Mouse (Mus musculus) adrenal gland, postnatal 10 days (tissue): ENCODE data around the gene Snrnp48. TPM values are rescaled to one million over a fixed set of nuclear protein-coding genes. Genes with fewer than 3 reads are reported as not detected.
A peak's percentile ranks its signal among the peaks of the same experiment; 100 is the strongest.

ENCODE experiments used
- DNase-seq: peaks from one replicate; pipeline ENCODE4 v3.0.0; 2021; ENCODE audit warnings: mixed read lengths
- long read RNA-seq, 2 experiments: library from polyadenylated mRNA; stranded (forward); transcript quantifications; one replicate each; pipeline ENCODE4 v2.0.0; 2021
- total RNA-seq, 2 experiments: library from RNA; stranded (reverse); gene quantifications; 2 replicates each; pipeline ENCODE4 v1.2.3; 2021

Gene Snrnp48
- 10 to 100 TPM; 16.1 to 23.9 TPM for total RNA-seq
- long read RNA-seq, experiment 1, transcript Snrnp48-201 (9 exons, 1,785 nt), result major isoform, 15 of 21 reads
- long read RNA-seq, experiment 1, partial matches to known transcripts, result 5 of 21 reads
- long read RNA-seq, experiment 1, other reads (novel, unspliced or antisense), result 1 of 21 reads
- long read RNA-seq, experiment 2, transcript Snrnp48-201 (9 exons, 1,785 nt), result major isoform, 5 of 11 reads
- long read RNA-seq, experiment 2, partial matches to known transcripts, result 4 of 11 reads
- long read RNA-seq, experiment 2, other reads (novel, unspliced or antisense), result 2 of 11 reads

- DNase-seq, result peak; percentile 93
Observed at GRCm38 (mm10) chr13:38204702-38205482, at the start of gene Snrnp48. TSS of gene Snrnp48 (plus strand) at chr13:38204938.

- DNase-seq, result no peak
Observed at GRCm38 (mm10) chr13:38155523-38155922, 49.2 kb upstream of the Snrnp48 start.

DNA sequence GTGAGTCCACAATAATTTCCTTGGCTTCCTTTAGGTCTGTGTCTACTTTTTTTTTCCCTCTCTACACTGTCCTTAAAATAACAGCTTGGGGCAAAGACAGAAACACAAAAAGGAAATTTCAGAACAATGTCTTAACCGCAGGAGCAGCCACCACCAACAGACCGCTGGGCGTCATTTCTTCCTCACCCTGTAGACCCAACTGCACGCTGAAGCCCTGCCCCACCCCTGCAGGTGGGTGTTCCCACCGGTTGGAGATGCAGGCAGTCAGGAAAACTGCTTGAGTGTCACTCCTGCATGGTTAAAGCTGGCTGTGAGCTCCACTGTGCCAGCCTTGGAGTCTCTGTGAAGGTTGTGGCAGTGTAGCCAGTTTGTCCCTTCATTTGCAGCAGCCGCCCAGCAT, 47.1 kb upstream of the Snrnp48 start:
- no peak for DNase-seq

- no peak for DNase-seq
Observed at GRCm38 (mm10) chr13:38162002-38162401, 42.7 kb upstream of the Snrnp48 start.

- DNase-seq, result peak; percentile 51
Observed at GRCm38 (mm10) chr13:38162668-38163067, 42.1 kb upstream of the Snrnp48 start.

DNA sequence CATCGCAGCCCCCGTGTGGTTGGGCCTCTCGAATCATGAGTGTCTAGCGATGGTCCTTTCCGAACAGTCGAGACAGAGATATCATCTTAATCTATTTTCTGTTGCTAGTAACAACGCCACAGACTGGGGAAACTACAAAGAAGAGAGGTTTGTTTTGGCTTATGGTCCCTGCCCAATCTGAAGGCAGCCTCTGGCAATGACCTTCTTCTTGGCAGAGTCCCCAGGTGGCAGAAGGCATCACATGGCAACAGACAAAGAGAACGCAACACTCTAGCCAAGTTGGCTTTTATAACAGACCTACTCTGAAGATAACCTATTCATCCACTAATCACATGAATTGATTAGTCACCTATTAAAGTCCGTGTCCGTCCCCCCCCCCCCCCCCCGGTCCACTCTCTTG, 39.8 kb upstream of the Snrnp48 start:
- peak; percentile 49 for DNase-seq

GRCm38 (mm10) chr13:38167056-38167455, 37.7 kb upstream of the Snrnp48 start:
- DNase-seq, result no peak

- peak; percentile 13 for DNase-seq
Observed at GRCm38 (mm10) chr13:38170707-38171144, 34.0 kb upstream of the Snrnp48 start.

DNA sequence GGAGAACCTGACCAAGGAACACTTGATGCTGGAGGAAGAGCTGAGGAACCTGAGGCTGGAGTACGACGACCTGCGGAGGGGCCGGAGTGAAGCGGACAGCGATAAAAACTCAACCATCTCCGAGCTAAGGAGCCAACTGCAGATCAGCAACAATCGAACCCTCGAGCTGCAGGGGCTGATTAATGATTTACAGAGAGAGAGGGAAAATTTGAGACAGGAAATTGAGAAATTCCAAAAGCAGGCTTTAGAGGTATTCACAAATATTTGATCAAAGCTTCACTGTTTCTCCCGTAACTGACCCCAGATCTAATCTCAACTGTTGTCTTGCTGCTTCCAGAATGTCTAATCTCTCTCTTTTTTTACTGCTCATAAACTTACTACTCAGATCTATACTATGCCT, 11.3 kb upstream of the Snrnp48 start:
- no peak for DNase-seq

DNA sequence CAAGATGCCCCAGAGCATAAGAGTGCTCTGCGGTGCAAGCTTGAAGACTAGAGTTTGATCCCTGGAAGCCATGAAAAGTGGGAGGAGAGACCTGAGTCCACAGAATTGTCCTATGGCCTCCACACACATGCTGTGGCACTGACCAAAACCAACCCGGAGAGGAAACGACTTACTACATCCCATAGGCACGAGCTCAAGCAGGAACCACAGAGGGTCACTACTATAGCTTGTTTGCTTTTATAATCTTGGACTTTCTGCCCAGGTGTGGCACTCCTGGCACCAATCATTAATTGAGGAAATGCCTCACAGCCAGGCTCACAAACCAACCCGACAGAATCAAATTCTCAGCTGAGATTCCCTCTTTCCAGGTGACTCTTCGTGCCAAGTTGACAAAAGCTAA, 3.3 kb upstream of the Snrnp48 start:
- no peak for DNase-seq

- DNase-seq, result no peak
Observed at GRCm38 (mm10) chr13:38204171-38204570, 567 bp upstream of the Snrnp48 start.

DNA sequence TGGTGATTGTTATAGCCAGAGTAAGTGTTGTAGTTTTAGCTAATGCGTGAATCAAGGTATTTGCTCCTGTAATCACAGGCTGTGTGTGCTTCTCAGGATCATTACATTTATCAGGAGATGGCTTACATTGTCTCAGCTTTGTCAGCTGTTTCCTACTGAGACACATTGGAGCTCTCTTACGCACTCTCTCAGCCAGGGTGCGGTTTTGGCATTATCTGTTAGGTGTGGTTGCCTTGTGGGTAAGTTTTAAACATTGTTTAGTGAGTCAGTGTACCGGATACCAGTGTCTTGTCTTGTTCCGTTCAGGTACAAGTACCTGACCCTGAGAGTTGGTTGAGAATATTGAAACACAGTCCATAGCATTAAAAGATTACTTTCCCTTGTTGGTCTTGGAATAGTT, 6.4 kb downstream of the Snrnp48 start:
- no peak for DNase-seq

DNA sequence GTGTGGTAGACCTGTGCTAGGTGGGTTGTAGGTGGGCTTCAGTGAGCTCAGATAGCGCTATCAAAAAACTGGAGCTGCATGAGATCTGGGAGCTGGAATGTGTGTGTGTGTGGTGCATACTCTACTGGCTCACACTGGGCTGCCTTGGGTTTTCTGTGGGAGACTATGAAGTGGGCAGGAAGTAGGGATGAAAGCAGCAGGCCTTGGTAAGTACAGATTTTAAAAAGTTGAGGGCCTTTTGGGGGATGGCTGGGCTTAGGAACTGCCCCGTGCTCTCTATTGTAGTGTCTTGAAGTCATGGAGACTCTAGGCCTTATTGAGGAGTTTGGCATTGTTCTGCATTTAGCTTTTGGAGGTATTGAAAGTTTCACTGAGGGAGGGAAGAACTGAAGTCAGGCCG, 13.9 kb downstream of the Snrnp48 start:
- no peak for DNase-seq

DNA sequence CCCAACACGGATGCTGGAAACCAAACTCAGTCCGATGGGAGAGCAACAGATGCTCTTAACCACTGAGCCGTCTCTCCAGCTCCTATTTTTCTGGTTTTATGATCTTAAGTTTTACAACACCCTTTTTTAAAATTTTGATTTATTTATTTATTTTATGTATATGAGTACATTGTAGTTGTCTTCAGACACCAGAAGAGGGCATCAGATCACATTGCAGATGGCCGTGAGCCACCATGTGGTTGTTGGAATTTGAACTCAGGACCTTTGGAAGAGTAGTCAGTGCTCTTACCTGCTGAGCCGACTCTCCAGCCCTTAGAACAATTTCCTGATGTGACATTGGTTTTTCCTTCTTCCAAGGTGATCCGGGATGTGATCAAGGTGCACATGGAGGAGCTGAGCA, 15.6 kb downstream of the Snrnp48 start:
- no peak for DNase-seq

- no peak for DNase-seq
Observed at GRCm38 (mm10) chr13:38230177-38230821, 25.6 kb downstream of the Snrnp48 start.

DNA sequence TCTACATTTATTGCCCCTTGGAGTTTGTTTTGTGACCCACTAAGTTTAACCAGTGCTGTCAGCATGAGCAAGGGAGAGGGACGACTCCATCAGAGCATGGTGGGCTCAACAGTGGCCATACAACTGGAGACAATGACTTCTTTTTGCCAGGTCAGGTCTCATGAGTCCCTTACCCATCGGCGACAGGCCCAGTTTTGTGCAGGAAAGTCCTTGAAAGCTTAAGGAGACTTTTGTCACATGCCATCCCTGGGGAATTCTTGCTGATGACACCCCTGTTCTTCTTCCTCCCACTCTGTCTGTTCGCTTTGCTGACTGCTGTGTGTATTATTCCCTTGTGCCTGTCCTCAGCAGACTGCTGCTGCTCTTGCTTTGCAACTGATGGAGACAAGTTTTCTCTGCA, 27.7 kb downstream of the Snrnp48 start:
- DNase-seq, result no peak

DNA sequence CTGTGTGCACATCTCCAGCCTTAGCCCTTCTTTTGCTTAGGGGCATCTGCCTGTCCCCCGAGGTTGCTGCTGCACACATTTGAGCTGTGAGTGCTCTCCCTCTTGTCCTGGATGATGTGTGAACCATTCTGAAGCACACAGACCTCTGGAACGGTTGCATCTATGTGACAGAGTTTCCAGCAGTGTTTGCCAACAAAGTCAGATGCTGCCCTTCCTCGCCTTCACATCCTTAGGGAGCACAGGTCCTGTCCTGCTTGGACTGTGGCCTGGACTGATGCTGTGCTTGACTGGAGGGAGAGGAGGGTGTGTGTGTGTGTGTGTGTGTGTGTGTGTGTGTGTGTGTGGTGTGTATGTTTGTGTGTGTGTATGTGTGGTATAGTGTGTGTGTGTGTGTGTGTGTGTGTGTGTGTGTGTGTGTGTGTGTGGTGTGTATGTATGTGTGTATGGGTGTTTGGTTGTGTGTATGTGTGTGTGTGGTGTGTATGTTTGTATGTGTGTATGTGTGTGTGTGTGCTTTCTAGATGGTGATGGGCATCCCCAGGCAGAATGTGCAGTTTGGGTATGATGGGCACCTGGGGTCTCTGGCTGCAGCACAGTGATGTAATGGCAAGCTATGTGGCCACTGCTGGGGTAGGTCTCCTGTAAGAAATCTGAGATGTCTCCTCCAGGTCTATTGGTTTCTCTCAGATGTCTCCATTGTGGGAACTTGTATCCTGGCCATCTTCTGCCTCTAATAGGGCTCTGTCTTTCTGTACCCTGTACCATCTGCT, 28.3 kb downstream of the Snrnp48 start:
- DNase-seq, result no peak

GRCm38 (mm10) chr13:38234651-38235050, 29.9 kb downstream of the Snrnp48 start:
- no peak for DNase-seq

DNA sequence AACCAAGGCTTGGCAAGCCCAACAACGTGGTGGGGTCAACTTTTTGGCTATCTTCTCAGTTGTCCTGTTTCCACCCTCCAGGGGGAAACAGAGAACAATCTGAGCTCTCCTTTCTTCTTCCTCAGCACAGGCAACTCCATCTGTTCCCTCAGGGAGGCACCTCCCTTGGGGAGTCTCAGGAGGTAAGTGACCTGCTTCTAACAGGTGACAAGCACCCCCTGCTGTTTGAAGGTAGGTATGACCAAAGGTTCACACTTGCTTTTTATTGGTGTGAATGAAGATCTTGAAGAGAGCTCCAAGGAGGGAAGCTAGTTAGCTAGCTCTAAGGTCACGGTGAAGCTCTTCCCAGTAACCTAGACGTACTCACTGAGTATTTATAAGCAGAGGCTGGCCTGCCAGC, 30.6 kb downstream of the Snrnp48 start:
- DNase-seq, result no peak

GRCm38 (mm10) chr13:38248151-38248550, 43.4 kb downstream of the Snrnp48 start:
- no peak for DNase-seq

DNA sequence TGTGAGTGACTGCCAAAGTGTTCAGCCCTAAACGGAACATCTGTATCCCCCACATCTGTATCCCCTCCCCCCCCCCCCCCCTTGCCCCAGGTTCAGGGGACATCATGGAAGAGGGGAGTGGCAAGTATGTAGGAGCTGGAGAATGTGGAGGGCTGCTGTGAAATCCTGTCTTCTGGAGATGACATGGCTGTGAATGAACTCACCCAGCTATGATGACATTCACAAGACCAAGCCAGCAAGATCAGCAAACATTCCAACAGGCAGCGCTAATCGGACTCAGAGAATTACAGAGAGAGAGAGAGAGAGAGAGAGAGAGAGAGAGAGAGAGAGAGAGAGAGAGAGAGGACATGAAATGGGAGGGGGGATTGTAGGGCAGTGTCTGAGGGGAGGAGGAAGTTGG, 46.5 kb downstream of the Snrnp48 start:
- DNase-seq, result no peak

DNA sequence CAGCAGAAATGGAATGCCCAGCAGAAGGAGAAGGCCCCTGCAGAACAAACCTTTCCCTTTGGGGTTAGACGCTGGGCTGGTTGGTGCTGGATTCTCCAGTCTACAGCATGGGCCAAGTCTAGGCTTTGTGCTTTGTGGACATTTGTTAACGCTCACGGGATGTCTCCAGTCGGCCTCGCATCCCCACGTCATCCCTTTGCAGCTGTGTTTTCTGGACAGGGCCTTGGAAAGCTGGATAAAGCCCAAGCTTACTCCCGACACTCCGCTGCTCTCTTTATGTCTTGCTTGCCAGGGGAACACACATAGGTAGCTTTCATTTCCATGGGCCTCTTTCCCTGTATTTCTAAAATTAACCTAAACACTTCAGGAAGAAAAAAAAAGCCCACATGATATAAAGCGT, 49.0 kb downstream of the Snrnp48 start:
- no peak for DNase-seq

GRCm38 (mm10) chr13:38258901-38259300, 54.2 kb downstream of the Snrnp48 start:
- no peak for DNase-seq
